Mouse (Mus musculus) CH12.LX (cell line): ENCODE measurements around the gene 1700093K21Rik. TPM values are rescaled to one million over a fixed set of nuclear protein-coding genes. Genes with fewer than 3 reads are reported as not detected.

Experiments used
- DNase-seq: peaks from one replicate; pipeline ENCODE4 v3.0.0-alpha.2; 2013; ENCODE audit errors: extremely low read depth
- H3K27ac ChIP-seq: 2 replicates; pipeline ENCODE4 v1.5.1; 2012; ENCODE audit warnings: low read depth, mild to moderate bottlenecking, control low read depth, moderate library complexity; ENCODE audit not compliant: insufficient read depth
- H3K27me3 ChIP-seq: replicated peaks from 2 replicates; pipeline ENCODE3; 2012; ENCODE audit warnings: inconsistent platforms
- H3K36me3 ChIP-seq, 2 experiments: replicated peaks in 1 of 2; 2 replicates each; pipeline versions ENCODE3 to v1.6.1; 2012; ENCODE audit warnings: inconsistent platforms in 1 of 2, low read length in 1 of 2, mild to moderate bottlenecking in 1 of 2, mixed read lengths in 1 of 2, moderate library complexity in 1 of 2; ENCODE audit not compliant: control insufficient read depth in 1 of 2, insufficient read depth in 1 of 2
- H3K4me1 ChIP-seq, 2 experiments: 2 replicates each; pipeline ENCODE4 v1.6.1; 2012; ENCODE audit warnings: inconsistent platforms in 1 of 2, moderate library complexity in 1 of 2; ENCODE audit not compliant: insufficient read depth in 2 of 2, control insufficient read depth in 1 of 2
- H3K4me2 ChIP-seq: 2 replicates; pipeline ENCODE4 v1.6.1; 2012; ENCODE audit warnings: low read depth, mild to moderate bottlenecking, control low read depth; ENCODE audit not compliant: poor library complexity, insufficient read depth, severe bottlenecking
- H3K4me3 ChIP-seq, 3 experiments: fragments of 150-350 bp in 1 of 3; sonication (generic) in 1 of 3; replicated peaks in 1 of 3; 2 replicates each; pipeline versions ENCODE3 to v1.5.1; 2011 to 2012; ENCODE audit warnings: low read depth in 2 of 3, low read length in 2 of 3, mild to moderate bottlenecking in 2 of 3, moderate library complexity in 2 of 3, control low read depth in 1 of 3, improper control_type of control experiment in 1 of 3, inconsistent platforms in 1 of 3, mixed read lengths in 1 of 3; ENCODE audit not compliant: poor library complexity in 1 of 3
- H3K79me2 ChIP-seq: replicated peaks from 2 replicates; pipeline ENCODE4 v1.6.1; 2012; ENCODE audit warnings: mild to moderate bottlenecking, moderate library complexity; ENCODE audit not compliant: control insufficient read depth, poor library complexity, insufficient read depth, severe bottlenecking; ENCODE audit errors: extremely low read depth
- H3K9ac ChIP-seq: 2 replicates; pipeline ENCODE4 v1.6.1; 2012; ENCODE audit warnings: low read depth, mild to moderate bottlenecking, control low read depth, moderate library complexity; ENCODE audit not compliant: insufficient read depth
- H3K9me3 ChIP-seq: replicated peaks from 2 replicates; pipeline ENCODE3; 2012; ENCODE audit warnings: low read length, inconsistent platforms, mixed read lengths
- CHD2 ChIP-seq: IDR thresholded peaks from 2 replicates; pipeline ENCODE4 v1.6.1; 2011; ENCODE audit warnings: low read length, improper control_type of control experiment
- EP300 ChIP-seq: IDR thresholded peaks from 2 replicates; pipeline ENCODE4 v1.6.1; 2011; ENCODE audit warnings: low read length, improper control_type of control experiment
- ETS1 ChIP-seq: conservative IDR thresholded peaks from 2 replicates; pipeline ENCODE4 v1.6.1; 2012; ENCODE audit warnings: low read depth, mild to moderate bottlenecking, inconsistent platforms, low read length, improper control_type of control experiment, moderate library complexity
- IRF4 ChIP-seq: IDR thresholded peaks from 2 replicates; pipeline ENCODE4 v1.6.1; 2014; ENCODE audit warnings: low read depth, mild to moderate bottlenecking, inconsistent platforms, low read length, improper control_type of control experiment
- JUN ChIP-seq: IDR thresholded peaks from 2 replicates; pipeline ENCODE4 v1.6.1; 2011; ENCODE audit warnings: low read depth, mild to moderate bottlenecking, low read length, improper control_type of control experiment, moderate library complexity; ENCODE audit not compliant: insufficient read depth
- KAT2A ChIP-seq: IDR thresholded peaks from 2 replicates; pipeline ENCODE4 v1.6.1; 2012; ENCODE audit warnings: low read length, improper control_type of control experiment, inconsistent platforms; ENCODE audit not compliant: insufficient replicate concordance
- MEF2A ChIP-seq: IDR thresholded peaks from 2 replicates; pipeline ENCODE4 v1.6.1; 2014; ENCODE audit warnings: low read depth, mild to moderate bottlenecking, inconsistent platforms, low read length, improper control_type of control experiment, borderline replicate concordance
- MXI1 ChIP-seq: IDR thresholded peaks from 2 replicates; pipeline ENCODE4 v1.6.1; 2011; ENCODE audit warnings: mild to moderate bottlenecking, low read depth, low read length, improper control_type of control experiment
- MYC ChIP-seq: IDR thresholded peaks from 2 replicates; pipeline ENCODE4 v1.6.1; 2011; ENCODE audit warnings: low read depth, mild to moderate bottlenecking, improper control_type of control experiment, low read length
- NELFE ChIP-seq: IDR thresholded peaks from 2 replicates; pipeline ENCODE4 v1.6.1; 2011; ENCODE audit warnings: low read depth, low read length, improper control_type of control experiment
- NRF1 ChIP-seq: IDR thresholded peaks from 2 replicates; pipeline ENCODE4 v1.6.1; 2014; ENCODE audit warnings: low read depth, mild to moderate bottlenecking, inconsistent platforms, low read length, improper control_type of control experiment, moderate library complexity
- PAX5 ChIP-seq: IDR thresholded peaks from 2 replicates; pipeline ENCODE4 v1.6.1; 2012; ENCODE audit warnings: low read length, inconsistent platforms, mixed read lengths
- POLR2A ChIP-seq: IDR thresholded peaks from 2 replicates; pipeline ENCODE4 v1.6.1; 2011; ENCODE audit warnings: low read depth, mild to moderate bottlenecking, improper control_type of control experiment, low read length
- SIN3A ChIP-seq: IDR thresholded peaks from 2 replicates; pipeline ENCODE4 v1.6.1; 2012; ENCODE audit warnings: low read length, improper control_type of control experiment, inconsistent platforms
- SMC3 ChIP-seq: IDR thresholded peaks from 2 replicates; pipeline ENCODE4 v1.6.1; 2011; ENCODE audit warnings: low read depth, low read length, improper control_type of control experiment
- TBP ChIP-seq: conservative IDR thresholded peaks from 2 replicates; pipeline ENCODE4 v1.6.1; 2011; ENCODE audit warnings: low read depth, low read length, improper control_type of control experiment
- TCF12 ChIP-seq: IDR thresholded peaks from 2 replicates; pipeline ENCODE4 v1.6.1; 2014; ENCODE audit warnings: low read depth, mild to moderate bottlenecking, inconsistent platforms, low read length, improper control_type of control experiment
- USF1 ChIP-seq: IDR thresholded peaks from 2 replicates; pipeline ENCODE4 v1.6.1; 2014; ENCODE audit warnings: low read depth, mild to moderate bottlenecking, inconsistent platforms, low read length, improper control_type of control experiment
- ZC3H11A ChIP-seq: IDR thresholded peaks from 2 replicates; pipeline ENCODE4 v1.6.1; 2012; ENCODE audit warnings: low read depth, mild to moderate bottlenecking, inconsistent platforms, low read length, improper control_type of control experiment
- ZKSCAN1 ChIP-seq: IDR thresholded peaks from 2 replicates; pipeline ENCODE4 v1.6.1; 2012; ENCODE audit warnings: low read depth, inconsistent platforms, low read length, improper control_type of control experiment, borderline replicate concordance
- ZMIZ1 ChIP-seq: IDR thresholded peaks from 2 replicates; pipeline ENCODE4 v1.6.1; 2012; ENCODE audit warnings: low read depth, mild to moderate bottlenecking, inconsistent platforms, low read length, improper control_type of control experiment
- dilution Hi-C: fragments of 300-500 bp; cut with MboI; formaldehyde crosslinking; loops from 2 replicates; pipeline ENCODE4 v1.14.3; 2020; ENCODE audit warnings: low sequenced_read_pairs; ENCODE audit not compliant: extremely low pct_unique_long_range_greater_than_20kb, extremely low pct_ligation_motif_present
- in situ Hi-C: fragments of 300-500 bp; cut with MboI; formaldehyde crosslinking; loops from 3 replicates; pipeline ENCODE4 v1.14.3; 2019; ENCODE audit warnings: low sequenced_read_pairs, low pct_ligation_motif_present, low pct_unique_long_range_greater_than_20kb, mixed read lengths
- polyA plus RNA-seq: library from polyadenylated mRNA; unstranded; fragments of >175 nt; gene quantifications from 2 replicates; pipeline ENCODE4 v1.2.1, GENCODE M21; 2012; ENCODE audit warnings: low read depth; ENCODE audit not compliant: insufficient read length
- total RNA-seq, 2 experiments: library from RNA; depleted of rRNA; stranded (reverse); fragments of 300-350 nt in 1 of 2; fragments of >200 nt in 1 of 2; gene quantifications; 2 replicates each; pipeline ENCODE4 v1.2.3; 2012 to 2014

1700093K21Rik gene
- total and polyA plus RNA-seq, 3 experiments: not detected

DNA sequence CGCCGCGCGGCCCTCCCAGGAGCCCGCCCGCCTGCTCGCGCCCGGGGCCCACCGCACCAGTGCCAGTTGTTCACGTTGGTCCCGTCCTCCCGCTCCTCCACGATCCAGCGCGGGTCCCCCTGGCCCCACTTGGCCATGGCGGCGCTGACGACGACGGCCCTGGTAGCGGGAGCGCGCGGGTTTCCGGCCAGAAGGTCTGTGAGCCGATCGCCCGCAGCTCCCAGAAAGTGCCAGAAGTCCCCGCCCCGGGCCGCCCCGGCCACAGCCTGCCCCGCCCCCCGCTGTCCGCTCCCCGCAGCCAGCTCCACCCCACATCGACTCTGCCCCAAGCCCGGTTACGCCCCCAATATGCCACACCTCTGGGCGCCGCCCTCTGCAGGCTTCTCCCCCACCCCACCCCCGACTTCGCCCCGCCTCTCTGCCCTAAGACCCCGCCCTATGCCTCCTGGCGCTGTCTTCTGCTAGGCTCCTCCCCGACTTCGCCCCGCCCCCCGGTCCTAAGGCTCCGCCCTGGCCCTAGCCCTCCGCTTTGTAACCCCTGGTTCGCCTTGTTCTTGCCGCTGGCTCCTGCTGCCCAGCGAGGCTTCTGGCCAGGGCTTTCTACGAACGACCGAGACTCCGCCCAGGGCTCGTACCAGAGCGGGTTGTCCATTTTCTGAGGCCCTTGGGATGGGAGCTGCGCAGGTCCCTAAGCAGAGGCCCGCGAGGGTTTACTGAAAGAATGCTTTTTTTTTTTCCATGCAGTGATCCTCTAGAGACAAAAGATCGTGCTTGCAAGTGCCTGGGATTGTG lies 23.0 kb downstream of the 1700093K21Rik start, which contains the start of gene Ahsa2 (continued):
- no peak for TF ChIP-seq CHD2
- TF ChIP-seq ZMIZ1: peak; percentile 82
- no peak for TF ChIP-seq JUN
- TF ChIP-seq KAT2A: no peak
- peak; percentile 69 for TF ChIP-seq TCF12
- peak; percentile 57 for TF ChIP-seq IRF4
- peak; percentile 76; the same call in 1 of the 2 replicates for TF ChIP-seq NELFE
- no peak for TF ChIP-seq MEF2A
- TF ChIP-seq ETS1: no peak

GRCm38 (mm10) chr11:23497335-23497717 lies 23.6 kb downstream of the 1700093K21Rik start:
- DNase-seq: peak; percentile 79
- Histone ChIP-seq H3K27me3 (peaks cover 8% of the 10 kb centered on the region), H3K4me3 (peak overlapping the region; percentile 79 to 93 (median 88)), H3K4me2 (peak overlapping the region; percentile 47), H3K9ac (peak overlapping the region; percentile 84), H3K79me2 (peaks cover 25% of the 10 kb centered on the region), H3K27ac (peak overlapping the region; percentile 64), H3K36me3 (peaks cover 33 to 42% of the 10 kb centered on the region in 2 experiments), H3K4me1 (peaks cover 11 to 28% of the 10 kb centered on the region in 2 experiments; a peak in 3 of 4 replicates), H3K9me3 (no peaks in the 10 kb centered on the region)
- dilution Hi-C loops: no loop called here
- no peak for TF ChIP-seq PAX5
- peak; percentile 92 for TF ChIP-seq NRF1
- no peak for TF ChIP-seq SMC3
- no peak for TF ChIP-seq NELFE
- no peak; the same call in none of the 2 replicates for TF ChIP-seq MXI1
- no peak for TF ChIP-seq USF1
- TF ChIP-seq MEF2A: no peak
- TF ChIP-seq SIN3A: peak; percentile 85
- TF ChIP-seq EP300: no peak
- TF ChIP-seq IRF4: no peak
- no peak for TF ChIP-seq CHD2
- in situ Hi-C loops: no loop called here

DNA sequence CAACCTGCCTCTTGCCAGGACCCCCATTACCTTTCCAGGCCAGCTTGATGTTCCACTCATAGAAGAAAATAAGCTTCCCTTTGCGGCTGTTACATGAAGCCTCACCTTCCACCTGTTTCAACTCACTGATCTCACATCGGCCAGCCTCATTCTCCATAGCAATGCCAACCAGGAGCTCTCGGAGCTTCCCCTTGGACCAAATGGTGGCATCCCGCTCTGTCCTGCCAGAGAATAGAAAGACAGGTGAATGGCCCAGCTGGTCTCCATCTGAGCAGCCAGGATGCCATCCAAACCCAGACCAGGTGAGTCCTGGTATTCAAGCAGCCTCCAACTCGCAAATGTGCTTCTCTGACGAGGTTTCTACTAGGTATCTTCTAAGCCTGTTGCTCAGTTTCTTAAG lies 24.3 kb downstream of the 1700093K21Rik start:
- Histone ChIP-seq H3K4me1 (peaks cover 11 to 28% of the 10 kb centered on the region in 2 experiments; a peak in 3 of 4 replicates), H3K27ac (no peak overlapping the region), H3K36me3 (peaks cover 38 to 48% of the 10 kb centered on the region in 2 experiments), H3K4me2 (peak overlapping the region; percentile 47), H3K27me3 (peaks cover 6% of the 10 kb centered on the region), H3K79me2 (peaks cover 25% of the 10 kb centered on the region), H3K9ac (peak overlapping the region; percentile 84), H3K4me3 (peak overlapping the region; percentile 79 to 93 (median 88)), H3K9me3 (no peaks in the 10 kb centered on the region)
- dilution Hi-C loops: no loop called here
- TF ChIP-seq MYC (no peak), POLR2A (no peak), ZC3H11A (no peak), TBP (no peak), SMC3 (no peak), KAT2A (no peak), ZKSCAN1 (no peak), ETS1 (no peak), USF1 (no peak), IRF4 (no peak)
- no peak for DNase-seq
- in situ Hi-C loops: no loop called here
